Mouse (Mus musculus) spleen, adult 12 weeks (tissue): ENCODE data around the gene Arhgef10l.

Experiments used
- DNase-seq: peaks from one replicate; pipeline ENCODE4 v3.0.0; 2022; ENCODE audit warnings: low spot score

Gene Arhgef10l

DNA sequence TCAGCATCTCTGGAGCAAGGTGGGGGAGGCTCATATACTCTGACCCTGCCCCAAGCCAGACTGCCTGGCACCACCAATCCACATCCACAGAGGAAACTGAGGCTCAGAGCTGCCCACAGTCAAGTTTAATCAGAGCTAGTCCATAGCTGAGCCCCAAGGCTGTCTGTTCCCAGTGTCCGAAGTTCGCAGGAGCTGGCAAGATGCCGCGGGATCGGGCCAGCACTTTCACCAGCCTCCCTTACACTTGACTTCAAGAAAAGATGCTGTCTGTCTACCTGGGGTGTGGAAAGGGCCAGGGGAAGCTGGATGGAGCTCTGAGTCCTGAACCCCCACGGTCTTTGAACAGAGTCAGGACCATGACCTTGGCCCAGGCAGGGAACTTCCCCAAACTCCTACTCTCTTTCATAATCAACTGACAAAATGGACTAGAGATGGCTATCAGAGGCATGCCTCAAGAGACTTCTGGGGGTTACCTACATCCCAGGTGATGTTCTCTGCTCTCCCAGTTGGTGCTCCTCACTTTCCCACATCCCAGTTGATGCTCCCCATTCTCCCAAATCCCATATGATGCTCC, 34.4 kb downstream of the Arhgef10l start:
- no peak for DNase-seq

- no peak for DNase-seq
Measured at GRCm38 (mm10) chr4:140630651-140631241, 35.1 kb downstream of the Arhgef10l start.

DNA sequence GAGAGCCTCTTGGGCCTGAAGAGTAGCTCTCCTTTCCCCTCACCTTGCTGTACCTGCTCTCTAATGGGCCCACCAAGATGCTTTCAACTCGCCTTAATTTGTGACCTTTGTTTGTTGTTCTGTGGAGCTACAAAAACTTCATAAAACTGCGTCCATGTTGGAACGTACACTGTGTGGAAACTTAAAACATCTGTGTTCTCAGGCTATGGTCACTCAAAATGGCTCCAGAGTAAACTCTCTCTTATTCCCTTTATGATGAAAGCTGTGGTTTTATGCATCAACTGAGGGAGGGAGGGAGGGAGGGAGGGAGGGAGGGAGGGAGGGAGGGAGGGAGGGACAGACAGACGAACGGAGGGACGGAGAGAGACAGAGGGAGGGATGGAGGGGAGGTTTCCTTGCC, 35.7 kb downstream of the Arhgef10l start:
- no peak for DNase-seq

DNA sequence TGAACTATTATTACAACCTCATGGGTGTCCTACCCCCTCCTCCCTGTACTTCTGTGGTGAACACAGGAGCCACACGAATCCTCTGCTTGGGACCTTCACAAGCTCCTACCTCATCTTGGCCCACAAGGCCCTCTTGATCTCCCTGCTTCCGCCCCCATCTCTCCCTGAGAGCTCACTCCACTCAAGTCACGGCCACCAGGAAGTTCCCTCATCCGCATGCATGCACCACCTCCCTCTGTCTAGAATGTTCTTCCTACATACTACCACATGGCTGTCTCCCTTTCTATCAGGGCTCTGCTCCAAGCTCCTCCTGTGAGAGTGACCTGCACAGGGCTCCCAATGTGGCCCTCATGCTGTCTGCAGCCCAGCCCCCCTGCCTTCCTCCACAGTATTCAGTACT, 36.8 kb downstream of the Arhgef10l start:
- DNase-seq, result no peak

GRCm38 (mm10) chr4:140628412-140628943, 37.3 kb downstream of the Arhgef10l start:
- DNase-seq, result no peak

DNA sequence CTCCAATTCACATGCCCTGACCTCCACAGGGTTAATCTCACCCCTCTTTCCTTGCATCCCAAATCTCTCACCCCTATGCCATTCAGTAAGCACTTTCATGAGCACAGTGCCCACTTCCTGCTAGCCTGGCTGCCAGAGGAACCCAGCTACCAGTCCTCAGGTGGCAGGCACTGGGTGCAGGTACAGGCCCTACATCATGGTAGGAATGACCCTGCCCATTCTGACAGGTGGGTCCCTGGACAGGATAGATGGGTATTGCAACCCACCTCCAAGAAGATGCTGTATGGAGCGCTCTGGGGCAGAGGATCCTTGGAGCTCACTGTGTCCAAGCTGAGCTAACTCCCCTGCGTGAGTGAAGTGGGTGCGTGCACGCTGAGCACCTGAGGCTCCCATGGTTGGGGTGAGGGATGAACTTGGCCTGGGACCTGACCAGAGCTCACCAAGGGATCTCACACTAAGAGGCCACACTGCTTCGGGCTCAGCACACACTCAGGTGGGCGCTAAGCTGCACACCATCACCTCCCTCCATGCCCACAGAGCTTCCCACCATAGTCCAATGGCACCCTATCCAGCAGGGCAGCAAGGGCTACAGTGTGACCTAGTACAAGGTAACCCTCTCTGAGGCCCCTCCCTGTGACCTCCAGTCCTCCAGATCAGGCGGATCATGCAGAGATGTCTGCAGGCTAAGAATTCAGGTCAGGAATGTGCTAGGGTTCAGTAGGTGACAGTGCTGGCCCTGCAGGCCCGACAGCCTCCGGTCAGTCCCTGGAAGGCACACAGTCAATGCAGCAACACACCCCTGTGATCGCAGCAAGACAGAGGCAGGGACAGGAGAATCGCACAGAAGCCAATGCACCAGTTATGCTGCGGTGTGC, 39.9 kb downstream of the Arhgef10l start:
- no peak for DNase-seq

- DNase-seq, result no peak
Measured at GRCm38 (mm10) chr4:140624468-140625176, 41.2 kb downstream of the Arhgef10l start.

GRCm38 (mm10) chr4:140624087-140624467, 41.7 kb downstream of the Arhgef10l start:
- DNase-seq, result no peak

DNA sequence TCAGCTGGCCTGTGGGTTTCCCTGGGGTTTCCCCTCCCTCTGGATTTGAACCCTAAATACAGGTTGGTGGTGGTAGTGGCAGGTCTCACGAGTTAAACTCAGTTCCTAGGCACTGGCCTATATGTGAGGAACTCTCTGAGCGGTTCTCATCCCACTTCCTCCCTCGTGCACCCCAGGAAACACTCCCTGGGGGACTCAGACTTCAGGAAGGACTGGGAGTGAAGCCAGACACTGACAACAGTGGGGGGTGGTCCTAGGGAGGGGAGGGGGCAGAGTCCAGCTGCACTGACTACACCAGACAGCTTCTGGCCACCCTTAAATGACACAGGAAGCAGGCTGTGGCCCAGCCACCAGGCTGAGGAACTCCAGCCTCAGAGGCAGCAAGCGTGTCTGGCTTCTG, 43.0 kb downstream of the Arhgef10l start:
- DNase-seq, result no peak

- DNase-seq, result no peak
Measured at GRCm38 (mm10) chr4:140620496-140620895, 45.3 kb downstream of the Arhgef10l start.

DNA sequence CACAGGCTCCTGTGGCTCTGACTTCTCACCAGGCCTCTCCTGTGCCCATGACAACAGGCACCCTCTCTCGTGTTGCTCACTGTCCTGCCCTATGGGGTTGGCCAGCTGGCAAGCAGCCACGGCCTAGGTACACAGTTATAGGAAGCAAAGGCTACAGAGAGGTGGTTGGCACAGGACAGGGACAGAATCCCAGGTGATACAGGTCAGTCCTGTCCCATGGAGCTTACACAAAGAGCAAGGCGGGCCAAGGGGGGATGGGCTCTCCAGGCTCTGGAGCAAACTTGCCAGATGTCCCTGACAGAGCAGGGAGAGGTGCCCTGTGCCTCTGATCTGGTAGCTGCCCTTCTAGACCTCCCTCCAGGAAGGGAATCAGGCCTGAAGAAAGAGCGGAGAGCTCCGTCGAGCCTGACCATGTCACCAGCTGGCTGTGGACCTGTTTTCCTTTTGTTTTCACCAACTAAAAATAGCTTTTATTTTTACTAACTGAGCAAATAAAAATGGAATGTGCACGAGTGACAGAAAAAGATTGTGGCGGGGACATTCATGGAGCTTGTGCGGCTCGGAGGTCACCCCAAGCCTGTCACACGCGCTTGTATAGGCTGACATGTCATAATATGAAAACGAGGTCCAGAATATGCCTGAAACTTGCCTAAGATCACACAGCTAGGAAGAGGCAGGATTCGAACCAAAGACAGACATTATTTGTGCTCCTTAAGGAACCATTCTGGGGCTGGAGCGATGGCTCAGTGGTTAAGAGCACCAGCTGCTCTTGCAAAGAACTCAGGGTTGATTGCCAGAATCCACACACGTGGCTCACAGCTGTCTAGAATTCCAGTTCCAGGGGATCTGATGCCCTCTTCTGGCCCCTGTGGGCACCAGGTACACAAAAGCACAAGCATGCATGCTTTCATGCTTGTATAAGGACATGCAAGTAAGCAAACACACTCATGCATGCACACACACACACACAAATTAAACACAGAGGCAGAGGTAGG, 48.1 kb downstream of the Arhgef10l start:
- no peak for DNase-seq

DNA sequence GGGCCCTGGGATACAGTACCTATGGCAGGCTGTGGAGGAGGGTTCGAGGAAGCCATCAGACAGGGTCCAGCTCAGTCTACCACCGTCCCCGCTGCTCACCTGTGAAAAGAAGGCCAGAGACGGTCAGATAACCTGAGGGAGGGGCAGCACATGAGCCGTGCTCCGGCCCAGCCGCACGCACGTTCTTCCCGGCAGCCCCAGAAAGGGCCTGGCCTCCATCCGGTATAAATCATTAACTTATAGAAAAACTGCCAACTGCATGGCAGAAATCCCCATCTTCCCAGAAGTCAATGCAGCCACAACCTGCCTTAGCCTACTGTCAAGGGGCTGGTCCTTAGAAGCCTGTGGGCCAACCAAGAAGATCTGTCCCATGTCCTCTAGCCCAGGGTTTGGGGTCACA, 48.9 kb downstream of the Arhgef10l start:
- no peak for DNase-seq

DNA sequence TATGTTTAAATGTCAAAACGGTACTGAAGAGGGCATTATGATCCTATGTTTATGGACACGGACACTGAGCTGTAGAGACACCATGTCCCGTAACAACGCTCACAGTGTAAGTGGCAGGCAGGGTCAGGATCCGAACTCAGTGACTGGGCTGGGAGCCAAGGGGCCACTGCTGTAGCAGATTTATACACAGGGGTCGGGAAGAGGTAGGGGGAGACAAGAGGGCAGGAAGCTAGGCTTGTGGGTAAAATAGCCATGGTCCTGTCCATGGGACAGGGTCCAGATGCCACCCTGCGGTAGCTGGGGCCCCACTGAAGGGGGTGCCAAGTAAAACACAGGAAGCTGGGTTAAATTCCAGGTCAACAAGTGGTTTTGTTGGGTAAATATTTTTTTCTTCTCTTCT, 49.6 kb downstream of the Arhgef10l start:
- DNase-seq, result no peak

DNA sequence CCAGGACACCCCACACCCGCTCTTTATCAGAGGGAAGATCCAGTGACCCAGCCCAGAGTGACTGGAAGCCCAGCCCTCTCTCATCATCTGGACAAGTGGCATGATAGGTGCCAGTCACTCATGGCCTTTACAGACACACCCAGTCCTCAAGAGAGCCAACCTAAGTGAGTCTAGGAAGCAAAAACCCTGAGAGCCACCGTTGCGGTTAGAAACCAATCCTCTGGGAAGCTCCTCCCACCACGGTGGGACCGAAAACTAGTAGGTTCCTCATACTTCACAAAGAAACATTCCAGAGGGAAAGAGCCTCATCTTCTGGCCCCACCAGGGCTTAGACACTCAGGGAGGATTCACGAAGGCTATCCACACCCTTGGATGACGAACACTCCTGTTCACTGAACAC, 50.0 kb downstream of the Arhgef10l start:
- no peak for DNase-seq

- DNase-seq, result no peak
Measured at GRCm38 (mm10) chr4:140614553-140614952, 51.3 kb downstream of the Arhgef10l start.

DNA sequence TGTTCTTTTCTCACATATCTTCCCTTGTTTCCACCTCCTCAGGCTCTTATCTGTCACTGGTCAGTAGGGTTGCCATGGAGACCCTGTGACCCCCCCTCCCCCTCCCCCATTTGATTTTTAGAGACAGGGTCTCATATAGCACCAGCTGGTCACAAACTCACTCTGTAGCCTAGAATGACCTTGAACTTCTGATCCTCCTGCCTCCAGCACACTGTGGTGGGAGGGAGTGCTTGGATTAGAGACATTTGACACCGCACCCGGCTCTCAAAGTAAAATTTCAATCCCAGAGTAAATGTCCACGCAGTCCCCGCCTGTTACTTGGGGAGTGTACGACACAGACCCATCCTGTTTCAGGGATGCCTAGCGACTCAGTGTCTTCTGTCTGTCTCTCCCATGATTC, 51.7 kb downstream of the Arhgef10l start:
- DNase-seq, result no peak

DNA sequence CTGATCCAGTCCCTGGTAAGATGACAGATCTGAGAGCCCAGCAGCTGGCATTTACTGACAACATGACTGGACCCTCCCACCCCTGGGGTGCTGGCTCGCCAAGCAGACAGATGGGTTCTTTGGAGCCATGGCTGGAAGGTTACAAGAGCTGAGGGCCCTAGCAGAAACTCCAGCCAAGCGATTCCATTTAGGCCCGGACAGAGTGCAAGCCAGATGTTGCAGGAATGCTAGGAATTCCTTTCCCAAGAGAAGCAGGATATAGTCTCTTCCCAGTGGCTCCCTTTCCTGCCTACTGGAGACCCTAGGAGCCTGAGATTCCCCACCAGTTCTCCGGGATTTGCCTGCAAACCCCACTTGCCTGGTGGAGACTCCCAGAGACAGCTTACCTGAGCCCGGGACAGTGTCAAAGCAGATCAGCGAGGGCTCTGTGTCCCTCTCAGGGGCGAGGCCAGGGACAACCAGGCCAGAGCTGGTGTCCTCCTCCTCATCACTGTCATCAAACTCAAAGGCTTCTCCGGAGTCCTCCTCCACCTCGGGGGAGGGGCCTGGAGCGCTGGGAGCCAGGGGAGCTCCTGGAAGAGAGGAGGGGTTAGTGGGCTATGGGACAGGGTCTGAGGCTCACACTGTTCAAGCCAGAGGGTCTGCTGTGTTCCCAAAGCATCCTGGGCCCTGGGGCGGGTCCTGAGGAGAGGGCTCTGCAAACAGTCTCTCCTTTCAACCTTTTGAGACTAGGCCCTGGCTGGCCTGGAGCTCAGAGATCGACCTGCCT, 54.8 kb downstream of the Arhgef10l start:
- DNase-seq, result no peak

GRCm38 (mm10) chr4:140608228-140608720, 57.5 kb downstream of the Arhgef10l start:
- no peak for DNase-seq

GRCm38 (mm10) chr4:140606779-140607178, 59.0 kb downstream of the Arhgef10l start:
- DNase-seq, result no peak

DNA sequence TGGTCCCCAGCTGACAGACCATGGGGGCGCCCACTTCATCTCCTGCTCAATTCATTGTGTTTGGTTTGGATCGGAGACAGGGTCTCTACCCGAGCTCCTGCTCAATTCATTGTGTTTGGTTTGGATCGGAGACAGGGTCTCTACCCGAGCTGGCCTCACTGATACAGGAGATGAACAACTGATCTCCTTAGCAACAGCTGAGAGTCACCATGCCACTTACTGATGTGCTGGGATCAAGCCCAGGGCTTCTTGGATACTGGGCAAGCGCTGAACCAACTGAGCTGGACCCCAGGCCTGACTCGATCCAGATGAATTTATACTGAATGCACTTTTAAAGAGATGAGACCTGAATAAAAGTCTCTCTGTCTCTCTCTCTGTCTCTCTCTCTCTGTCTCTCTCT, 59.6 kb downstream of the Arhgef10l start:
- no peak for DNase-seq
